8 mouse cellular contexts compared by ENCODE assay signal in the genomic region with DNA sequence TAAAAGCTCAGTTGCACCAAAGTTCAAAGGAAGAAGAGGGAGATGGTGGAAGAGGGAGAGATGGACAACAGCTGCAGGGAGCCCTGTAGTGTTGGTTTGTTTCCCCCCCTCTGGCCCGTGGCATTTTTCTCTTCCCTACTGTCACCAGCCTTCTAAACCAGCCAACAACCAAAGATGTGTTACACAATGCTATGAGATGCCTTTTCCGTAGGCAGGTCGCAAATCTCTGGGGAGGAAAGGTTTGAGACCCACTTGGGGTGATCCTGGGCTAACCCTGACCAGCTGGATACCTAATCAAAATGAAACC. TPM values are rescaled to one million over a fixed set of nuclear protein-coding genes. Genes with fewer than 3 reads are reported as not detected.
DNase-seq lines count a peak whose midpoint lies in the region; ATAC-seq and TF ChIP-seq lines count a peak whose summit lies in the region.

No protein-coding gene starts in this region.

- WGBS in lung, embryonic 14.5 days: 31% methylated on average over 3 of the region's 3 CpGs
- whole genome bisulfite sequencing in embryonic facial prominence, embryonic 14.5 days: 31% methylated on average over 3 of the region's 3 CpGs
- 26% methylated on average over 3 of the region's 3 CpGs for WGBS in limb, embryonic 10.5 days
- 21% methylated on average over 3 of the region's 3 CpGs for WGBS in neural tube, embryonic 15.5 days

- ATAC-seq in lung, embryonic 14.5 days (ENCODE audit: insufficient read depth): peak; percentile 33; the same call in 1 of the 2 replicates
- ATAC-seq in embryonic facial prominence, embryonic 14.5 days (ENCODE audit: low read depth): no peak
- ATAC-seq in neural tube, embryonic 15.5 days (ENCODE audit: low FRiP score): no peak

- peak overlapping the region; percentile 64 for H3K4me2 ChIP-seq in lung, embryonic 14.5 days
- peak overlapping the region; percentile 62 for H3K4me2 ChIP-seq in embryonic facial prominence, embryonic 14.5 days (ENCODE audit: low read depth, low read length)
- peak overlapping the region; percentile 61 for H3K4me2 ChIP-seq in neural tube, embryonic 15.5 days

- H3K27me3 ChIP-seq in lung, embryonic 14.5 days (ENCODE audit: insufficient read depth, low read length): no peaks in the 10 kb centered on the region
- no peaks in the 10 kb centered on the region for H3K27me3 ChIP-seq in embryonic facial prominence, embryonic 14.5 days (replicated peaks; ENCODE audit: control insufficient read depth, insufficient read depth, low read length)
- H3K27me3 ChIP-seq in limb, embryonic 10.5 days (ENCODE audit: low read depth, poor library complexity, severe bottlenecking): no peaks in the 10 kb centered on the region; the same call in 1 of the 2 replicates
- H3K27me3 ChIP-seq in neural tube, embryonic 15.5 days (replicated peaks): no peaks in the 10 kb centered on the region

- H3K9me3 ChIP-seq in lung, embryonic 14.5 days (ENCODE audit: low read depth, low read length): no peaks in the 10 kb centered on the region
- H3K9me3 ChIP-seq in embryonic facial prominence, embryonic 14.5 days (ENCODE audit: control insufficient read depth, low read length): no peaks in the 10 kb centered on the region
- no peaks in the 10 kb centered on the region for H3K9me3 ChIP-seq in limb, embryonic 10.5 days (replicated peaks)
- H3K9me3 ChIP-seq in neural tube, embryonic 15.5 days (replicated peaks): no peaks in the 10 kb centered on the region

- DNase-seq in lung, embryonic 14.5 days: no peak
- DNase-seq in lung, postnatal 10 days: no peak
- DNase-seq in embryonic facial prominence, embryonic 14.5 days (ENCODE audit: low spot score): no peak
- peak; percentile 30 for DNase-seq in limb, embryonic 10.5 days (ENCODE audit: low spot score)
- DNase-seq in adrenal gland, adult 18-20 months (ENCODE audit: low spot score in 2 of 2): no peak
- no peak for DNase-seq in urinary bladder, postnatal 10 days (ENCODE audit: low spot score)
- no peak for DNase-seq in urinary bladder, postnatal 4 days (ENCODE audit: low spot score in 2 of 2)

- peak overlapping the region; percentile 86 for H3K27ac ChIP-seq in lung, embryonic 14.5 days (ENCODE audit: low read depth)
- H3K27ac ChIP-seq in embryonic facial prominence, embryonic 14.5 days (replicated peaks; ENCODE audit: low read depth, low read length): no peak overlapping the region
- peak overlapping the region; percentile 90 for H3K27ac ChIP-seq in limb, embryonic 10.5 days
- H3K27ac ChIP-seq in neural tube, embryonic 15.5 days (replicated peaks): peak overlapping the region; percentile 90; the same call in 1 of the 2 replicates

- no peak for TF ChIP-seq CTCF in lung, embryonic 14.5 days (IDR thresholded peaks at IDR 0.05; ENCODE audit: low read depth)

- peak overlapping the region; percentile 72 for H3K9ac ChIP-seq in lung, embryonic 14.5 days
- peak overlapping the region; percentile 74 for H3K9ac ChIP-seq in embryonic facial prominence, embryonic 14.5 days (ENCODE audit: low read depth, low read length)
- H3K9ac ChIP-seq in neural tube, embryonic 15.5 days (replicated peaks): peak overlapping the region; percentile 70

- no peaks in the 10 kb centered on the region for H3K4me1 ChIP-seq in lung, embryonic 14.5 days (ENCODE audit: insufficient read depth)
- H3K4me1 ChIP-seq in embryonic facial prominence, embryonic 14.5 days (ENCODE audit: control insufficient read depth, insufficient read depth, low read length): peaks cover 4% of the 10 kb centered on the region; the same call in 1 of the 2 replicates
- H3K4me1 ChIP-seq in limb, embryonic 10.5 days: 0 out of 2 replicates have a peak, but pooled peaks cover 2% of the 10 kb centered on the region
- H3K4me1 ChIP-seq in neural tube, embryonic 15.5 days: peaks cover 4% of the 10 kb centered on the region; the same call in 1 of the 2 replicates

- H3K36me3 ChIP-seq in lung, embryonic 14.5 days (ENCODE audit: insufficient read depth): peaks cover 15% of the 10 kb centered on the region; the same call in 1 of the 2 replicates
- H3K36me3 ChIP-seq in embryonic facial prominence, embryonic 14.5 days (ENCODE audit: control insufficient read depth, insufficient read depth, low read length): peaks cover 13% of the 10 kb centered on the region
- H3K36me3 ChIP-seq in limb, embryonic 10.5 days: peaks cover 23% of the 10 kb centered on the region
- no peaks in the 10 kb centered on the region for H3K36me3 ChIP-seq in neural tube, embryonic 15.5 days

- peak overlapping the region; percentile 62 for H3K4me3 ChIP-seq in lung, embryonic 14.5 days (ENCODE audit: low read depth, low read length)
- H3K4me3 ChIP-seq in embryonic facial prominence, embryonic 14.5 days (ENCODE audit: low read depth, low read length): peak overlapping the region; percentile 60
- H3K4me3 ChIP-seq in limb, embryonic 10.5 days: peak overlapping the region; percentile 68
- H3K4me3 ChIP-seq in neural tube, embryonic 15.5 days (replicated peaks): peak overlapping the region; percentile 65

RNA-seq across cellular contexts. Expression of a gene that starts 0.8 kb away (rescaled TPM):
- polyA plus RNA-seq in lung, embryonic 14.5 days (2014; fragmentation: Nextera tagmentation; extraction: Ambion mirVana): 5.6 and 6.0 TPM in 2 replicates
- polyA plus RNA-seq in embryonic facial prominence, embryonic 14.5 days (2014; fragmentation: Nextera tagmentation; extraction: Ambion mirVana): 4.6 and 4.9 TPM in 2 replicates
- 3.3 and 3.4 TPM in 2 replicates for polyA plus RNA-seq in limb, embryonic 10.5 days (2016; fragmentation: Nextera tagmentation; extraction: Ambion mirVana)
- 4.3 and 4.5 TPM in 2 replicates for polyA plus RNA-seq in neural tube, embryonic 15.5 days (2015; fragmentation: Nextera tagmentation; extraction: Ambion mirVana)
- 10 to 100 TPM; 28.0 to 36.1 TPM for total RNA-seq in adrenal gland, adult 18-20 months (2021)
